Mouse (Mus musculus) CH12.LX (cell line): ENCODE results near the gene Caprin1. TPM values are rescaled to one million over a fixed set of nuclear protein-coding genes. Genes with fewer than 3 reads are reported as not detected.

ENCODE experiments used
- DNase-seq: peaks from one replicate; pipeline ENCODE4 v3.0.0-alpha.2; 2013; ENCODE audit errors: extremely low read depth
- H3K27ac ChIP-seq: 2 replicates; pipeline ENCODE4 v1.5.1; 2012; ENCODE audit warnings: low read depth, mild to moderate bottlenecking, control low read depth, moderate library complexity; ENCODE audit not compliant: insufficient read depth
- H3K27me3 ChIP-seq: replicated peaks from 2 replicates; pipeline ENCODE3; 2012; ENCODE audit warnings: inconsistent platforms
- H3K36me3 ChIP-seq, 2 experiments: replicated peaks in 1 of 2; 2 replicates each; pipeline versions ENCODE3 to v1.6.1; 2012; ENCODE audit warnings: inconsistent platforms in 1 of 2, low read length in 1 of 2, mild to moderate bottlenecking in 1 of 2, mixed read lengths in 1 of 2, moderate library complexity in 1 of 2; ENCODE audit not compliant: control insufficient read depth in 1 of 2, insufficient read depth in 1 of 2
- H3K4me1 ChIP-seq, 2 experiments: 2 replicates each; pipeline ENCODE4 v1.6.1; 2012; ENCODE audit warnings: inconsistent platforms in 1 of 2, moderate library complexity in 1 of 2; ENCODE audit not compliant: insufficient read depth in 2 of 2, control insufficient read depth in 1 of 2
- H3K4me2 ChIP-seq: 2 replicates; pipeline ENCODE4 v1.6.1; 2012; ENCODE audit warnings: low read depth, mild to moderate bottlenecking, control low read depth; ENCODE audit not compliant: poor library complexity, insufficient read depth, severe bottlenecking
- H3K4me3 ChIP-seq, 3 experiments: fragments of 150-350 bp in 1 of 3; sonication (generic) in 1 of 3; replicated peaks in 1 of 3; 2 replicates each; pipeline versions ENCODE3 to v1.5.1; 2011 to 2012; ENCODE audit warnings: low read depth in 2 of 3, low read length in 2 of 3, mild to moderate bottlenecking in 2 of 3, moderate library complexity in 2 of 3, control low read depth in 1 of 3, improper control_type of control experiment in 1 of 3, inconsistent platforms in 1 of 3, mixed read lengths in 1 of 3; ENCODE audit not compliant: poor library complexity in 1 of 3
- H3K79me2 ChIP-seq: replicated peaks from 2 replicates; pipeline ENCODE4 v1.6.1; 2012; ENCODE audit warnings: mild to moderate bottlenecking, moderate library complexity; ENCODE audit not compliant: control insufficient read depth, poor library complexity, insufficient read depth, severe bottlenecking; ENCODE audit errors: extremely low read depth
- H3K9ac ChIP-seq: 2 replicates; pipeline ENCODE4 v1.6.1; 2012; ENCODE audit warnings: low read depth, mild to moderate bottlenecking, control low read depth, moderate library complexity; ENCODE audit not compliant: insufficient read depth
- H3K9me3 ChIP-seq: replicated peaks from 2 replicates; pipeline ENCODE3; 2012; ENCODE audit warnings: low read length, inconsistent platforms, mixed read lengths
- ELF1 ChIP-seq: IDR thresholded peaks from 2 replicates; pipeline ENCODE4 v1.6.1; 2014; ENCODE audit warnings: low read depth, mild to moderate bottlenecking, inconsistent platforms, low read length, improper control_type of control experiment
- EP300 ChIP-seq: IDR thresholded peaks from 2 replicates; pipeline ENCODE4 v1.6.1; 2011; ENCODE audit warnings: low read length, improper control_type of control experiment
- ETS1 ChIP-seq: conservative IDR thresholded peaks from 2 replicates; pipeline ENCODE4 v1.6.1; 2012; ENCODE audit warnings: low read depth, mild to moderate bottlenecking, inconsistent platforms, low read length, improper control_type of control experiment, moderate library complexity
- IRF4 ChIP-seq: IDR thresholded peaks from 2 replicates; pipeline ENCODE4 v1.6.1; 2014; ENCODE audit warnings: low read depth, mild to moderate bottlenecking, inconsistent platforms, low read length, improper control_type of control experiment
- JUN ChIP-seq: IDR thresholded peaks from 2 replicates; pipeline ENCODE4 v1.6.1; 2011; ENCODE audit warnings: low read depth, mild to moderate bottlenecking, low read length, improper control_type of control experiment, moderate library complexity; ENCODE audit not compliant: insufficient read depth
- KAT2A ChIP-seq: IDR thresholded peaks from 2 replicates; pipeline ENCODE4 v1.6.1; 2012; ENCODE audit warnings: low read length, improper control_type of control experiment, inconsistent platforms; ENCODE audit not compliant: insufficient replicate concordance
- MEF2A ChIP-seq: IDR thresholded peaks from 2 replicates; pipeline ENCODE4 v1.6.1; 2014; ENCODE audit warnings: low read depth, mild to moderate bottlenecking, inconsistent platforms, low read length, improper control_type of control experiment, borderline replicate concordance
- MXI1 ChIP-seq: IDR thresholded peaks from 2 replicates; pipeline ENCODE4 v1.6.1; 2011; ENCODE audit warnings: mild to moderate bottlenecking, low read depth, low read length, improper control_type of control experiment
- NELFE ChIP-seq: IDR thresholded peaks from 2 replicates; pipeline ENCODE4 v1.6.1; 2011; ENCODE audit warnings: low read depth, low read length, improper control_type of control experiment
- POLR2A ChIP-seq: IDR thresholded peaks from 2 replicates; pipeline ENCODE4 v1.6.1; 2011; ENCODE audit warnings: low read depth, mild to moderate bottlenecking, improper control_type of control experiment, low read length
- RCOR1 ChIP-seq: conservative IDR thresholded peaks from 2 replicates; pipeline ENCODE4 v1.6.1; 2012; ENCODE audit warnings: low read depth, mild to moderate bottlenecking, inconsistent platforms, low read length, improper control_type of control experiment
- SIN3A ChIP-seq: IDR thresholded peaks from 2 replicates; pipeline ENCODE4 v1.6.1; 2012; ENCODE audit warnings: low read length, improper control_type of control experiment, inconsistent platforms
- SMC3 ChIP-seq: IDR thresholded peaks from 2 replicates; pipeline ENCODE4 v1.6.1; 2011; ENCODE audit warnings: low read depth, low read length, improper control_type of control experiment
- TCF12 ChIP-seq: IDR thresholded peaks from 2 replicates; pipeline ENCODE4 v1.6.1; 2014; ENCODE audit warnings: low read depth, mild to moderate bottlenecking, inconsistent platforms, low read length, improper control_type of control experiment
- UBTF ChIP-seq: IDR thresholded peaks from 2 replicates; pipeline ENCODE4 v1.6.1; 2012; ENCODE audit warnings: low read depth, mild to moderate bottlenecking, inconsistent platforms, low read length, improper control_type of control experiment, moderate library complexity
- USF1 ChIP-seq: IDR thresholded peaks from 2 replicates; pipeline ENCODE4 v1.6.1; 2014; ENCODE audit warnings: low read depth, mild to moderate bottlenecking, inconsistent platforms, low read length, improper control_type of control experiment
- USF2 ChIP-seq: conservative IDR thresholded peaks from 2 replicates; pipeline ENCODE4 v1.6.1; 2011; ENCODE audit warnings: low read depth, low read length, improper control_type of control experiment
- ZMIZ1 ChIP-seq: IDR thresholded peaks from 2 replicates; pipeline ENCODE4 v1.6.1; 2012; ENCODE audit warnings: low read depth, mild to moderate bottlenecking, inconsistent platforms, low read length, improper control_type of control experiment
- dilution Hi-C: fragments of 300-500 bp; cut with MboI; formaldehyde crosslinking; loops from 2 replicates; pipeline ENCODE4 v1.14.3; 2020; ENCODE audit warnings: low sequenced_read_pairs; ENCODE audit not compliant: extremely low pct_unique_long_range_greater_than_20kb, extremely low pct_ligation_motif_present
- in situ Hi-C: fragments of 300-500 bp; cut with MboI; formaldehyde crosslinking; loops from 3 replicates; pipeline ENCODE4 v1.14.3; 2019; ENCODE audit warnings: low sequenced_read_pairs, low pct_ligation_motif_present, low pct_unique_long_range_greater_than_20kb, mixed read lengths
- polyA plus RNA-seq: library from polyadenylated mRNA; unstranded; fragments of >175 nt; gene quantifications from 2 replicates; pipeline ENCODE4 v1.2.1, GENCODE M21; 2012; ENCODE audit warnings: low read depth; ENCODE audit not compliant: insufficient read length
- total RNA-seq, 2 experiments: library from RNA; depleted of rRNA; stranded (reverse); fragments of 300-350 nt in 1 of 2; fragments of >200 nt in 1 of 2; gene quantifications; 2 replicates each; pipeline ENCODE4 v1.2.3; 2012 to 2014

The Caprin1 gene
- total and polyA plus RNA-seq, 3 experiments, result 217 to 514 (median 410) TPM

DNA sequence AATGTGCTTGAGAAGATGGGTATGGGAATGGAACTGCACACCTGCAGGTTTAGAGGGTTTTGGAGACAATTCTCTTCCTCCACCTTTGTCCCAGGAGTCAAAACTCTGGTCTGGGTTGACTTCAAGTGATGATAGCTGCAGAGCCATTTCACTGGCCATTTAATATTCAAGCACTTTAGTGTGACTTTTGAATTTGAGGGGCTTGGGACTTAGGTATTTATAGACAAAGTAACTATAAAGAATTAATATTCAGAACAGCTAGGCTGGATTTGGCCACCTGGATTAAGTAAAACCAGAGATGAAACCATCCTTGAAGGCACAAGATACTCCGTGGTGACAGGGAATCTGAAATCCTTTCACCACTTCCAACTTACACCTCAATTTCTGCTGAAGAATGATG, 35.0 kb downstream of the Caprin1 start:
- TF ChIP-seq USF2 (no peak), MXI1 (no peak), ETS1 (no peak), KAT2A (no peak), RCOR1 (no peak), ZMIZ1 (peak; percentile 34; the same call in 1 of the 2 replicates), USF1 (no peak), UBTF (no peak), POLR2A (peak; percentile 24; the same call in 1 of the 2 replicates), NELFE (no peak), SMC3 (no peak), ELF1 (no peak)
- H3K27me3 ChIP-seq, result no peaks in the 10 kb centered on the region
- dilution Hi-C loops, result no loop called here
- peaks cover 14 to 38% of the 10 kb centered on the region in 2 experiments for H3K36me3 ChIP-seq
- in situ Hi-C loops, result no loop called here
- peaks cover 21% of the 10 kb centered on the region for H3K79me2 ChIP-seq
- H3K27ac ChIP-seq, result no peak overlapping the region
- peaks cover 0 to 9% of the 10 kb centered on the region in 2 experiments; a peak in 2 of 4 replicates for H3K4me1 ChIP-seq
- 0 out of 2 replicates have a peak overlapping the region, but pooled peaks have one; percentile 36 for H3K4me2 ChIP-seq
- peak; percentile 22 for DNase-seq
- H3K9me3 ChIP-seq, result no peaks in the 10 kb centered on the region
- no peak overlapping the region for H3K4me3 ChIP-seq
- peak overlapping the region; percentile 80; the same call in 1 of the 2 replicates for H3K9ac ChIP-seq

DNA sequence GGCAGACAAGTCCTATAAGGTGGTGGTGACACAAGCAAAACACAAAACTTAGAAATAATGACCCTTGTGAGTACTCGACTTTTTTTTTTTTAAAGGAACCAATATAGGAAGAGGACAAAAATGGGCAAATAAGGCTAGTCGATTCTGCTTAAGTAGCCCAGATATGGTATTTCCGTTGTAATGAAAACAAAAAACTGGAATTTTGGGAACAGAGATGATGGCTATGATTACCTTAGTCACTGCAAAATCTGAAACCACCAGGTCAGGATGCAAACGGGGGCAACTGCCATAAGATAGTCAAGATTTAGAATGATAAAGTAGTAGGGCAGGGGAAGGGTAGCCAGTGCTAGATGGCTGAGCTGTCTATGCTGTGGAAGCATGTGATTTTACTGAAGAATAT, 35.5 kb downstream of the Caprin1 start:
- dilution Hi-C loops, result no loop called here
- no peak overlapping the region for H3K27ac ChIP-seq
- TF ChIP-seq EP300 (no peak), POLR2A (no peak), IRF4 (no peak), SIN3A (no peak), MEF2A (no peak), TCF12 (no peak), JUN (no peak)

More for the DNA sequence above, 35.5 kb downstream of the Caprin1 start:
- in situ Hi-C loops, result no loop called here
- H3K9me3 ChIP-seq, result no peaks in the 10 kb centered on the region
- peak; percentile 27 for DNase-seq
- peak overlapping the region; percentile 80 for H3K9ac ChIP-seq
- H3K4me3 ChIP-seq, result peak overlapping the region in 2 of 3 experiments; percentile 74 to 82
- H3K27me3 ChIP-seq, result no peaks in the 10 kb centered on the region
- peaks cover 0 to 9% of the 10 kb centered on the region in 2 experiments; a peak in 2 of 4 replicates for H3K4me1 ChIP-seq
- H3K36me3 ChIP-seq, result peaks cover 18 to 38% of the 10 kb centered on the region in 2 experiments
- peaks cover 24% of the 10 kb centered on the region for H3K79me2 ChIP-seq
- peak overlapping the region; percentile 91; the same call in 1 of the 2 replicates for H3K4me2 ChIP-seq
